Mouse (Mus musculus) spleen, adult 2 months (tissue): ENCODE results near the gene Rmi2.

Experiments
- CTCF ChIP-seq: fragments of 200-500 bp; IDR thresholded peaks from 2 replicates; pipeline ENCODE4 v1.5.1; 2011; ENCODE audit warnings: mild to moderate bottlenecking, inconsistent platforms; ENCODE audit not compliant: insufficient read depth, insufficient read length, insufficient replicate concordance; ENCODE audit errors: extremely low read depth
- POLR2A ChIP-seq: fragments of 200-500 bp; IDR thresholded peaks from 2 replicates; pipeline ENCODE4 v1.6.1; 2011; ENCODE audit warnings: low read depth, low read length, inconsistent platforms

- TF ChIP-seq CTCF: no peak
- TF ChIP-seq POLR2A: no peak
These were observed 36.1 kb downstream of the Rmi2 start for GRCm38 (mm10) chr16:10870969-10871368.
